Mouse (Mus musculus) neutrophil, adult 5-6 weeks (primary cell): ENCODE measurements around the gene Pdcd2. TPM values are rescaled to one million over a fixed set of nuclear protein-coding genes. Genes with fewer than 3 reads are reported as not detected.
"Not testable (repeated sequence)": the region's sequence is repeated elsewhere in the genome, so short reads cannot be mapped to it uniquely, and the experiment has no call there.

ENCODE experiments used
- ATAC-seq: fragments of 151-379, 151-347 bp; 2 replicates; pipeline ENCODE4 v1.8.0; 2017; ENCODE audit warnings: mild to moderate bottlenecking, moderate TSS enrichment; ENCODE audit not compliant: insufficient number of reproducible peaks, poor library complexity, low FRiP score, severe bottlenecking; ENCODE audit errors: extremely low read depth
- total RNA-seq: library from RNA; stranded (forward); fragments of 200-1000 nt; gene quantifications from 2 replicates; pipeline ENCODE4 v1.2.3, GENCODE M21; 2017

Pdcd2 gene
- 43.8 and 57.3 TPM in 2 replicates for total RNA-seq

- ATAC-seq: peak; percentile 97
These were observed at the start of gene Pdcd2 for GRCm38 (mm10) chr17:15526986-15527810. Gene Pdcd2, minus strand, starts transcription at chr17:15527301.

- ATAC-seq: no peak
These were observed 48.0 kb upstream of the Pdcd2 start for GRCm38 (mm10) chr17:15575056-15575455.

- ATAC-seq: no peak
These were observed 39.8 kb upstream of the Pdcd2 start for GRCm38 (mm10) chr17:15566908-15567307.

- ATAC-seq: no peak
These were observed 37.8 kb upstream of the Pdcd2 start for GRCm38 (mm10) chr17:15564928-15565300.

GRCm38 (mm10) chr17:15564014-15564927 lies 37.2 kb upstream of the Pdcd2 start, which contains the start of gene Prdm9:
Gene Prdm9, minus strand, starts transcription at chr17:15564354.
- ATAC-seq: peak; percentile 100

- ATAC-seq: no peak
These were observed 32.8 kb upstream of the Pdcd2 start for GRCm38 (mm10) chr17:15559946-15560345.

GRCm38 (mm10) chr17:15549713-15550112 lies 22.6 kb upstream of the Pdcd2 start:
- no peak for ATAC-seq

GRCm38 (mm10) chr17:15546440-15546839 lies 19.3 kb upstream of the Pdcd2 start:
- peak; percentile 73 for ATAC-seq

GRCm38 (mm10) chr17:15543868-15544267 lies 16.8 kb upstream of the Pdcd2 start:
- ATAC-seq: not testable (repeated sequence)

GRCm38 (mm10) chr17:15540309-15540708 lies 13.2 kb upstream of the Pdcd2 start:
- ATAC-seq: no peak

- ATAC-seq: peak; percentile 30; the same call in 1 of the 2 replicates
These were observed 9.4 kb upstream of the Pdcd2 start for GRCm38 (mm10) chr17:15536457-15536904.

GRCm38 (mm10) chr17:15535943-15536342 lies 8.8 kb upstream of the Pdcd2 start:
- no peak for ATAC-seq

- 0 out of 2 replicates have a peak, but pooled peaks have one; percentile 9 for ATAC-seq
These were observed 8.2 kb upstream of the Pdcd2 start for GRCm38 (mm10) chr17:15535162-15535800.

GRCm38 (mm10) chr17:15530141-15530540 lies 3.0 kb upstream of the Pdcd2 start:
- no peak for ATAC-seq

GRCm38 (mm10) chr17:15528887-15529286 lies 1.8 kb upstream of the Pdcd2 start:
- no peak for ATAC-seq

- no peak for ATAC-seq
These were observed 673 bp upstream of the Pdcd2 start for GRCm38 (mm10) chr17:15527811-15528136.

- no peak for ATAC-seq
These were observed 797 bp downstream of the Pdcd2 start for GRCm38 (mm10) chr17:15526304-15526703.

- ATAC-seq: no peak
These were observed 8.3 kb downstream of the Pdcd2 start for GRCm38 (mm10) chr17:15518766-15519165.

GRCm38 (mm10) chr17:15518186-15518585 lies 8.9 kb downstream of the Pdcd2 start:
- ATAC-seq: no peak
